Mouse (Mus musculus) liver, postnatal 0 days (tissue): ENCODE measurements around the gene Cited2.

Source experiments
- CTCF ChIP-seq: sonication (generic); IDR thresholded peaks from 2 replicates; pipeline ENCODE4 v1.5.1; 2016; ENCODE audit warnings: antibody characterized with exemption, low read depth
- EP300 ChIP-seq: IDR thresholded peaks from 2 replicates; pipeline ENCODE4 v1.6.1; 2016; ENCODE audit warnings: antibody characterized with exemption, low read depth, mild to moderate bottlenecking

DNA sequence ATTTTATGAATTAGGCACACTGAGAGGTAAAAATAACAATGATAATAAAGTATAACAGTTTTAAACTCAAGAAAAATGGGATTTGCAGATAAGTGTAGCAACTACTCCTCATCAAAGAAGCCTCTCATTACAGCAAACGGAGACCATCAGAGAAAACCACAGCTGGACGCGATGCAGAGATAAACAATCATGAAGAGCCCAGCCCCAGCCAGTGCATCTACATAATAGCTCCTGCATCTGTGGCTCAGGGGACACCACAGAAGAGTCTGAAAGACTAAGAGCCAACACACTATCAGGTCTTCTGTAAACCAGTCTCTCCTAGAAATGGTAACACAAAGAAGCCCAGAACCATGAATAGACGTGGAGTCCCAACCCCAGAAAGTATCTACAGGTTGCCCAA, 45.7 kb upstream of the Cited2 start:
- no peak for TF ChIP-seq CTCF
- TF ChIP-seq EP300, result no peak
